Mouse (Mus musculus): Measurements from ENCODE around the gene N4bp1. TPM values are rescaled to one million over a fixed set of nuclear protein-coding genes. Genes with fewer than 3 reads are reported as not detected.

Gene N4bp1
- total and polyA plus RNA-seq, 3 experiments: 12.2 to 15.6 (median 12.8) TPM

DNA sequence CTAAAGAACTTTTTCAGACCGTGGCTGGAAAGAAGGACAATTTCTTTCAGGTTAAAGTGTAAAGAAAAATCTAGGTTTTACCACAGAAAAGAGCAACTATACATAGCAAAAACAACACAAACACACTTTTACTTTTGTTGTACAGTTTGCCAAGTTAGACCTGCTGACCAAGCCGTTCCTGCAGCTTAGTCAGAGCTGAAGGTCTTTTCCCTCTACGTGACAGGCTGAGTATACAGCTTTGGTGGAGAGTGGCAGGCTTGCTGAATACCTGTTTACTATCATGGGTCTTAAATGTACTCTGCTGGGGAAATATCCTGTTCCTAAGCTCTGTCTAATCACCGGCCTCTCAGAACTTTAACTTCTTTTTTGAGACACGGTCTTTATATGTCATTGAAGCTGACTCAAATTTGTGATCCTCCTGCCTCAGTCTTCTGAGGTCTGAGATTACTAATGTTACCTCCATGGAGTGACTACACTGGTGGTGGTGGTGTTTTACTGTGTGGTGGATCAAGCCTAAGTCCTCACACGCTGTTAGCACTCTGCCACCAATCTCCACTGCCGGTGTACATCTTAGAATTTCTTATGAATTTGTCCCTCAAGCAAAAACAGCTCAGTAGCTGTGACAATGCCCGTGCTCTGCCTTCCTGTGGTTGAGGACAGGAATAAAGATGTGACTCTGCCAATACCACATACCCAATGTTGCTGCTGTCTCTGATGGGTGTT is 31.6 kb downstream of the N4bp1 start:
- peak; percentile 15 for DNase-seq (ENCODE audit: extremely low read depth)
- in situ Hi-C loops (cut with MboI; ENCODE audit: low pct_ligation_motif_present, low pct_unique_long_range_greater_than_20kb, low sequenced_read_pairs) (no loop called here), dilution Hi-C loops (cut with MboI; ENCODE audit: extremely low pct_ligation_motif_present, extremely low pct_unique_long_range_greater_than_20kb, low sequenced_read_pairs) (no loop called here)
- no peak for TF ChIP-seq MEF2A (IDR thresholded peaks at IDR 0.05; ENCODE audit: borderline replicate concordance, low read depth, low read length)
- no peak for TF ChIP-seq BHLHE40 (IDR thresholded peaks at IDR 0.05; ENCODE audit: low read depth, low read length)
- TF ChIP-seq SMC3 (IDR thresholded peaks at IDR 0.05; ENCODE audit: low read depth, low read length): no peak
- no peak for TF ChIP-seq E2F4 (IDR thresholded peaks at IDR 0.05; ENCODE audit: insufficient replicate concordance, low read depth, low read length)
- no peak for TF ChIP-seq MAX (IDR thresholded peaks at IDR 0.05; ENCODE audit: low read length)
- no peak for TF ChIP-seq JUND (conservative IDR thresholded peaks at IDR 0.05; ENCODE audit: low read depth, low read length)
- TF ChIP-seq ZMIZ1 (IDR thresholded peaks at IDR 0.05; ENCODE audit: low read depth, low read length): no peak
- TF ChIP-seq MYC (IDR thresholded peaks at IDR 0.05; ENCODE audit: low read depth, low read length): no peak
- TF ChIP-seq NRF1 (IDR thresholded peaks at IDR 0.05; ENCODE audit: low read depth, low read length): no peak
- TF ChIP-seq TCF12 (IDR thresholded peaks at IDR 0.05; ENCODE audit: low read depth, low read length): no peak
- TF ChIP-seq SIN3A (IDR thresholded peaks at IDR 0.05; ENCODE audit: low read length): no peak
- TF ChIP-seq JUN (IDR thresholded peaks at IDR 0.05; ENCODE audit: insufficient read depth, low read depth, low read length): no peak
- no peak for TF ChIP-seq ZKSCAN1 (IDR thresholded peaks at IDR 0.05; ENCODE audit: borderline replicate concordance, low read depth, low read length)
- TF ChIP-seq ZNF384 (IDR thresholded peaks at IDR 0.05; ENCODE audit: low read depth, low read length): no peak
- no peak for TF ChIP-seq POLR2AphosphoS2 (IDR thresholded peaks at IDR 0.05; ENCODE audit: low read depth, low read length)
- no peak for TF ChIP-seq KAT2A (IDR thresholded peaks at IDR 0.05; ENCODE audit: insufficient replicate concordance, low read length)
- no peak for TF ChIP-seq CHD2 (IDR thresholded peaks at IDR 0.05; ENCODE audit: low read length)
- no peak for TF ChIP-seq EP300 (IDR thresholded peaks at IDR 0.05; ENCODE audit: low read length)
- no peak for TF ChIP-seq USF2 (conservative IDR thresholded peaks at IDR 0.05; ENCODE audit: low read depth, low read length)
- no peak for TF ChIP-seq GABPA (IDR thresholded peaks at IDR 0.05; ENCODE audit: insufficient replicate concordance, low read depth, low read length)
- Histone ChIP-seq H3K27ac (ENCODE audit: insufficient read depth, low read depth) (no peak overlapping the region), H3K27me3 (replicated peaks) (no peaks in the 10 kb centered on the region), H3K36me3 (replicated peaks in 1 of 2; ENCODE audit: control insufficient read depth in 1 of 2, insufficient read depth in 1 of 2, low read length in 1 of 2) (peaks cover 34 to 82% of the 10 kb centered on the region in 2 experiments), H3K9ac (ENCODE audit: insufficient read depth, low read depth) (no peak overlapping the region), H3K4me3 (replicated peaks in 1 of 3; ENCODE audit: low read depth in 2 of 3, low read length in 2 of 3, poor library complexity in 1 of 3) (no peak overlapping the region), H3K4me2 (ENCODE audit: insufficient read depth, low read depth, poor library complexity, severe bottlenecking) (no peak overlapping the region), H3K9me3 (replicated peaks; ENCODE audit: low read length) (no peaks in the 10 kb centered on the region), H3K79me2 (replicated peaks; ENCODE audit: control insufficient read depth, extremely low read depth, insufficient read depth, poor library complexity, severe bottlenecking) (peaks cover 35% of the 10 kb centered on the region), H3K4me1 (ENCODE audit: control insufficient read depth in 1 of 2, insufficient read depth in 2 of 2) (peaks cover 17 to 62% of the 10 kb centered on the region in 2 experiments)

DNA sequence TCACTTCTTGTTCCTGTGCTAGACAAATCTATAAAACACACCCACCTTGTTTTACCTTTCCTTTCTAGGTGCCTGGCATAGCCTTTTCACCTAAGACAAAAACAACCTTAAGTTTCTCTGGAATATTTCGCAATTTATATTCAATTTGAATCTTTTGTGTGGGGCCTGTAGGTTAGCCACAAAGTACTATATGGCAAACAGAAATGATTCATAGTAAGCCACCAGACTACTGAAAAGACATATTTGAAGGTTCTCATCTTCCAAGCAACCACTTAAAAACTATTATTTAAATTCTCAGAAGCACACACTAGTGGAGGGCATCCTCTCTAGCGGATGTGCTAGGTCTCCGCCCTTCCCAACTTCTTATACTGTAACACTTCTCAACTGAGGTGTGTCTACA is 32.6 kb downstream of the N4bp1 start:
- Histone ChIP-seq H3K9me3 (replicated peaks; ENCODE audit: low read length) (no peaks in the 10 kb centered on the region), H3K4me1 (ENCODE audit: control insufficient read depth in 1 of 2, insufficient read depth in 2 of 2) (peaks cover 13 to 53% of the 10 kb centered on the region in 2 experiments), H3K9ac (ENCODE audit: insufficient read depth, low read depth) (no peak overlapping the region), H3K79me2 (replicated peaks; ENCODE audit: control insufficient read depth, extremely low read depth, insufficient read depth, poor library complexity, severe bottlenecking) (peaks cover 28% of the 10 kb centered on the region), H3K4me3 (replicated peaks in 1 of 3; ENCODE audit: low read depth in 2 of 3, low read length in 2 of 3, poor library complexity in 1 of 3) (no peak overlapping the region), H3K27ac (ENCODE audit: insufficient read depth, low read depth) (no peak overlapping the region), H3K36me3 (replicated peaks in 1 of 2; ENCODE audit: control insufficient read depth in 1 of 2, insufficient read depth in 1 of 2, low read length in 1 of 2) (peaks cover 39 to 84% of the 10 kb centered on the region in 2 experiments), H3K4me2 (ENCODE audit: insufficient read depth, low read depth, poor library complexity, severe bottlenecking) (no peak overlapping the region), H3K27me3 (replicated peaks) (no peaks in the 10 kb centered on the region)
- DNase-seq (ENCODE audit: extremely low read depth): no peak
- dilution Hi-C loops (cut with MboI; ENCODE audit: extremely low pct_ligation_motif_present, extremely low pct_unique_long_range_greater_than_20kb, low sequenced_read_pairs): no loop called here
- in situ Hi-C loops (cut with MboI; ENCODE audit: low pct_ligation_motif_present, low pct_unique_long_range_greater_than_20kb, low sequenced_read_pairs): no loop called here
- TF ChIP-seq MAFK (IDR thresholded peaks at IDR 0.05; ENCODE audit: insufficient replicate concordance, low read length) (no peak), RCOR1 (conservative IDR thresholded peaks at IDR 0.05; ENCODE audit: low read depth, low read length) (no peak), CHD2 (IDR thresholded peaks at IDR 0.05; ENCODE audit: low read length) (no peak), JUND (conservative IDR thresholded peaks at IDR 0.05; ENCODE audit: low read depth, low read length) (no peak), ZMIZ1 (IDR thresholded peaks at IDR 0.05; ENCODE audit: low read depth, low read length) (no peak), CHD1 (IDR thresholded peaks at IDR 0.05; ENCODE audit: low read depth, low read length) (no peak), ETS1 (conservative IDR thresholded peaks at IDR 0.05; ENCODE audit: low read depth, low read length) (no peak), SIN3A (IDR thresholded peaks at IDR 0.05; ENCODE audit: low read length) (no peak), ZC3H11A (IDR thresholded peaks at IDR 0.05; ENCODE audit: low read depth, low read length) (no peak), USF2 (conservative IDR thresholded peaks at IDR 0.05; ENCODE audit: low read depth, low read length) (no peak), MAZ (IDR thresholded peaks at IDR 0.05; ENCODE audit: low read depth, low read length) (no peak), MYC (IDR thresholded peaks at IDR 0.05; ENCODE audit: low read depth, low read length) (no peak)

All from CH12.LX (cell line).